Mouse (Mus musculus) forebrain, embryonic 16.5 days (tissue): ENCODE data around the gene Ralgps2. TPM values are rescaled to one million over a fixed set of nuclear protein-coding genes. Genes with fewer than 3 reads are reported as not detected.

Experiments
- ATAC-seq: fragments of 200-750 bp; cut with Nextera tagmentation; 2 replicates; pipeline ENCODE4 v1.8.0; 2017; ENCODE audit warnings: mild to moderate bottlenecking, moderate library complexity
- H3K27ac ChIP-seq: fragments of 300-500 bp; sonication (generic); 2 replicates; pipeline ENCODE4 v1.5.1; 2014; ENCODE audit warnings: low read length, control low read depth
- H3K27me3 ChIP-seq: fragments of 300-500 bp; sonication (generic); replicated peaks from 2 replicates; pipeline ENCODE4 v1.6.1; 2014; ENCODE audit warnings: low read length; ENCODE audit not compliant: control insufficient read depth, insufficient read depth
- H3K36me3 ChIP-seq: fragments of 300-500 bp; sonication (generic); 2 replicates; pipeline ENCODE4 v1.6.1; 2014; ENCODE audit not compliant: control insufficient read depth, insufficient read depth
- H3K4me1 ChIP-seq: fragments of 300-500 bp; sonication (generic); replicated peaks from 2 replicates; pipeline ENCODE4 v1.6.1; 2014; ENCODE audit warnings: low read length; ENCODE audit not compliant: control insufficient read depth, insufficient read depth
- H3K4me2 ChIP-seq: fragments of 300-500 bp; sonication (generic); 2 replicates; pipeline ENCODE4 v1.6.1; 2014; ENCODE audit warnings: mild to moderate bottlenecking, low read length, control low read depth
- H3K4me3 ChIP-seq: fragments of 300-500 bp; sonication (generic); replicated peaks from 2 replicates; pipeline ENCODE4 v1.5.1; 2014; ENCODE audit warnings: mild to moderate bottlenecking, low read length, control low read depth
- H3K9ac ChIP-seq: fragments of 300-500 bp; sonication (generic); replicated peaks from 2 replicates; pipeline ENCODE4 v1.6.1; 2014; ENCODE audit warnings: low read depth, low read length, control low read depth
- H3K9me3 ChIP-seq: fragments of 300-500 bp; sonication (generic); 2 replicates; pipeline ENCODE4 v1.6.1; 2016; ENCODE audit warnings: low read length; ENCODE audit not compliant: control insufficient read depth
- WGBS: fragments of 180-500 bp; shearing (Covaris S2); extraction: QIAGEN DNeasy Blood & Tissue Kit; methylation state at CpG from one replicate; pipeline ENCODE4 v1.1.7; 2014; 5-methylcytosine and 5-hydroxymethylcytosine counted together
- polyA plus RNA-seq: library from polyadenylated mRNA; unstranded; fragments of >200 nt; fragmentation: Nextera tagmentation; extraction: Ambion mirVana; gene quantifications from 2 replicates; pipeline ENCODE4 v1.2.1, GENCODE M21; 2015

Gene Ralgps2
- polyA plus RNA-seq, 1 experiment from 2014 or later: 135 TPM

- ATAC-seq: no peak
- H3K36me3 ChIP-seq: no peaks in the 10 kb centered on the region
- H3K4me3 ChIP-seq: no peak overlapping the region
- no peaks in the 10 kb centered on the region for H3K9me3 ChIP-seq
- 95% methylated on average over 2 of the region's 2 CpGs for WGBS
- H3K27me3 ChIP-seq: no peaks in the 10 kb centered on the region
- no peak overlapping the region for H3K9ac ChIP-seq
- no peak overlapping the region for H3K4me2 ChIP-seq
- H3K4me1 ChIP-seq: peaks cover 2% of the 10 kb centered on the region; the same call in 1 of the 2 replicates
- H3K27ac ChIP-seq: no peak overlapping the region
Measured at GRCm38 (mm10) chr1:156859156-156859555, 80.3 kb downstream of the Ralgps2 start.

- ATAC-seq: no peak
- no peak overlapping the region for H3K4me3 ChIP-seq
- H3K27ac ChIP-seq: no peak overlapping the region
- no peaks in the 10 kb centered on the region for H3K9me3 ChIP-seq
- no peaks in the 10 kb centered on the region for H3K36me3 ChIP-seq
- no peaks in the 10 kb centered on the region for H3K27me3 ChIP-seq
- WGBS: 82% methylated on average over 2 of the region's 2 CpGs
- H3K4me2 ChIP-seq: no peak overlapping the region
- no peak overlapping the region for H3K9ac ChIP-seq
- H3K4me1 ChIP-seq: no peaks in the 10 kb centered on the region
Measured at GRCm38 (mm10) chr1:156856666-156857065, 82.8 kb downstream of the Ralgps2 start.

GRCm38 (mm10) chr1:156854558-156854957 lies 84.9 kb downstream of the Ralgps2 start:
- Histone ChIP-seq H3K4me3 (no peak overlapping the region), H3K27me3 (no peaks in the 10 kb centered on the region), H3K9ac (no peak overlapping the region), H3K27ac (no peak overlapping the region), H3K9me3 (no peaks in the 10 kb centered on the region), H3K4me1 (no peaks in the 10 kb centered on the region), H3K36me3 (no peaks in the 10 kb centered on the region), H3K4me2 (no peak overlapping the region)
- ATAC-seq: no peak
- 95% methylated on average over 4 of the region's 4 CpGs for WGBS

- no peaks in the 10 kb centered on the region for H3K9me3 ChIP-seq
- 84% methylated on average over 5 of the region's 5 CpGs for WGBS
- no peaks in the 10 kb centered on the region for H3K36me3 ChIP-seq
- H3K4me1 ChIP-seq: no peaks in the 10 kb centered on the region
- no peak overlapping the region for H3K27ac ChIP-seq
- no peak overlapping the region for H3K9ac ChIP-seq
- no peak overlapping the region for H3K4me2 ChIP-seq
- H3K4me3 ChIP-seq: no peak overlapping the region
- ATAC-seq: no peak
- no peaks in the 10 kb centered on the region for H3K27me3 ChIP-seq
Measured at GRCm38 (mm10) chr1:156852872-156853271, 86.6 kb downstream of the Ralgps2 start.

GRCm38 (mm10) chr1:156852409-156852808 lies 87.0 kb downstream of the Ralgps2 start:
- H3K27ac ChIP-seq: no peak overlapping the region
- no peaks in the 10 kb centered on the region for H3K4me1 ChIP-seq
- no peaks in the 10 kb centered on the region for H3K9me3 ChIP-seq
- no peaks in the 10 kb centered on the region for H3K27me3 ChIP-seq
- ATAC-seq: no peak
- WGBS: 85% methylated on average over 9 of the region's 9 CpGs
- H3K36me3 ChIP-seq: no peaks in the 10 kb centered on the region
- no peak overlapping the region for H3K4me2 ChIP-seq
- H3K4me3 ChIP-seq: no peak overlapping the region
- H3K9ac ChIP-seq: no peak overlapping the region

GRCm38 (mm10) chr1:156847098-156847497 lies 92.3 kb downstream of the Ralgps2 start:
- no peak for ATAC-seq
- no peaks in the 10 kb centered on the region; the same call in 1 of the 2 replicates for H3K36me3 ChIP-seq
- no peak overlapping the region for H3K27ac ChIP-seq
- H3K4me3 ChIP-seq: no peak overlapping the region
- H3K4me1 ChIP-seq: 0 out of 2 replicates have a peak, but pooled peaks cover 2% of the 10 kb centered on the region
- H3K4me2 ChIP-seq: no peak overlapping the region
- H3K9me3 ChIP-seq: no peaks in the 10 kb centered on the region
- no peak overlapping the region for H3K9ac ChIP-seq
- no peaks in the 10 kb centered on the region for H3K27me3 ChIP-seq
- 86% methylated on average over 4 of the region's 4 CpGs for WGBS

- WGBS: 77% methylated on average over 11 of the region's 11 CpGs
- no peaks in the 10 kb centered on the region; the same call in 1 of the 2 replicates for H3K36me3 ChIP-seq
- ATAC-seq: peak; percentile 58
- no peaks in the 10 kb centered on the region for H3K9me3 ChIP-seq
- H3K9ac ChIP-seq: no peak overlapping the region
- no peak overlapping the region for H3K4me2 ChIP-seq
- peaks cover 14% of the 10 kb centered on the region for H3K4me1 ChIP-seq
- H3K4me3 ChIP-seq: no peak overlapping the region
- H3K27me3 ChIP-seq: no peaks in the 10 kb centered on the region
- peak overlapping the region; percentile 14; the same call in 1 of the 2 replicates for H3K27ac ChIP-seq
Measured at GRCm38 (mm10) chr1:156841625-156842339, 97.6 kb downstream of the Ralgps2 start.

- 0 out of 2 replicates have a peak overlapping the region, but pooled peaks have one; percentile 15 for H3K9ac ChIP-seq
- H3K4me2 ChIP-seq: peak overlapping the region; percentile 8; the same call in 1 of the 2 replicates
- H3K36me3 ChIP-seq: no peaks in the 10 kb centered on the region
- peaks cover 14% of the 10 kb centered on the region for H3K4me1 ChIP-seq
- peak; percentile 86 for ATAC-seq
- no peak overlapping the region; the same call in 1 of the 2 replicates for H3K27ac ChIP-seq
- no peaks in the 10 kb centered on the region for H3K27me3 ChIP-seq
- H3K9me3 ChIP-seq: no peaks in the 10 kb centered on the region
- H3K4me3 ChIP-seq: no peak overlapping the region
- 1% methylated on average over 6 of the region's 6 CpGs for WGBS
Measured at GRCm38 (mm10) chr1:156838695-156839094, 100.7 kb downstream of the Ralgps2 start.

- Histone ChIP-seq H3K4me3 (no peak within 1 kb of the TSS), H3K27ac (peak within 1 kb of the TSS; percentile 41; the same call in 1 of the 2 replicates), H3K27me3 (no peaks in the 10 kb centered on the region), H3K4me1 (peaks cover 14% of the 10 kb centered on the region), H3K9me3 (no peaks in the 10 kb centered on the region), H3K36me3 (no peaks in the 10 kb centered on the region), H3K4me2 (peak within 1 kb of the TSS; percentile 8; the same call in 1 of the 2 replicates), H3K9ac (0 out of 2 replicates have a peak within 1 kb of the TSS, but pooled peaks have one; percentile 15)
- peak; percentile 58; the same call in 1 of the 2 replicates for ATAC-seq
- WGBS: 14% methylated on average over 4 of the region's 4 CpGs
Measured at GRCm38 (mm10) chr1:156838177-156838576, 101.2 kb downstream of the Ralgps2 start, which contains the start of gene Angptl1. Angptl1 (plus strand) TSS chr1:156838562.
